Mouse (Mus musculus) macrophage (primary cell): Measurements from ENCODE around the gene Babam2. TPM values are rescaled to one million over a fixed set of nuclear protein-coding genes. Genes with fewer than 3 reads are reported as not detected.
"Not testable (repeated sequence)": the region's sequence is repeated elsewhere in the genome, so short reads cannot be mapped to it uniquely, and the experiment has no call there.

Experiments
- H3K27ac ChIP-seq: fragments of 350-480 bp; formaldehyde crosslinking; 2 replicates; pipeline ENCODE4 v1.9.0; 2021
- H3K36me3 ChIP-seq: fragments of 350-480 bp; formaldehyde crosslinking; 2 replicates; pipeline ENCODE4 v1.9.0; 2021; ENCODE audit errors: inconsistent target
- H3K4me3 ChIP-seq: fragments of 350-480 bp; formaldehyde crosslinking; 2 replicates; pipeline ENCODE4 v1.9.0; 2021; ENCODE audit errors: inconsistent target
- H3K79me2 ChIP-seq: fragments of 350-480 bp; formaldehyde crosslinking; 2 replicates; pipeline ENCODE4 v1.9.0; 2021; ENCODE audit errors: inconsistent target
- WGBS: methylation state at CpG from one replicate; pipeline ENCODE4 v1.1.7; 2026; ENCODE audit warnings: inconsistent platforms; ENCODE audit not compliant: missing documents; 5-methylcytosine and 5-hydroxymethylcytosine counted together
- polyA plus RNA-seq: library from polyadenylated mRNA; stranded (reverse); fragments of 250-400 nt; gene quantifications from 3 replicates; pipeline ENCODE4 v1.2.4, GENCODE M21; 2018; ENCODE audit warnings: inconsistent platforms

Gene Babam2
- polyA plus RNA-seq, 1 experiment from 2014 or later: 78.4 TPM

DNA sequence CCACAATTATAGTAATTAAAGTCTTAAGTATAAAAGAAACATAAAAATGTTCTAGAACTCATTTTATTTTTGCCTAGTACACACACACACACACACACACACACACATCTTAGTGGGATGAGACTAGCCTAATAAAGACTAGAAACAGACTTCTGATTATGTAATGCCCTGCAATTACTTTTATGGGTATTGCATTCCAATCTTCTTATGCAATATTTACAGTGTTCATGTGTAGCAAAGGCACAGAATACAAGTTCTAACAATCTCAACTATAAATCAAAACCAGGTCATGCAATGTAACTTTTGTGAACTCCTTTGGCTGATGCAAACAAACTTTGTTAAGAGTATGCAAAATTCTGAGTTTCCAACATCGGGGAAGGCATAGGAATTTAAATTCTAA lies 155.3 kb downstream of the Babam2 start:
- Histone ChIP-seq H3K79me2 (no peaks in the 10 kb centered on the region), H3K27ac (no peak overlapping the region), H3K4me3 (no peak overlapping the region), H3K36me3 (no peaks in the 10 kb centered on the region)
- 100% methylated on average over 1 of the region's 1 CpGs for WGBS

DNA sequence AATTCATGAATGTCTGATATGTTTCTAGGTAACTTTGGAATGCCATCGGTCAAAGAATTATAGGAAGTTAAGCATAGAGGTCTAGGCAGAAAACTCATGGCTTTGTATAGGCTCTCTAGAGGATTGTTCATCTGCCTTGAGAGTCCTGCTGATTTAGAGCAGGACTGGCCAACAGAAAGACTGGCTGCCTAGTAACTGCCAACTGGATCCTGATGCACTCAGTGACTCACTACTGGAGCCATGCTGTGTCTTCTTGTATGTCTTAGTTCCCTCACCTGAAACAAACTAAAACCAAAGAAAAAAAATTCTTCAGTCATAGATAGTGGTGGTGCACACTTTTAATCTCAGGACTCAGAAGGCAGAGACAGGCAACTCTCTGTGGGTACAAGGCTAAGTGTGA lies 156.3 kb downstream of the Babam2 start:
- no peak overlapping the region for H3K4me3 ChIP-seq
- no peak overlapping the region for H3K27ac ChIP-seq
- no peaks in the 10 kb centered on the region for H3K36me3 ChIP-seq
- 100% methylated on average over 1 of the region's 1 CpGs for WGBS
- H3K79me2 ChIP-seq: no peaks in the 10 kb centered on the region

DNA sequence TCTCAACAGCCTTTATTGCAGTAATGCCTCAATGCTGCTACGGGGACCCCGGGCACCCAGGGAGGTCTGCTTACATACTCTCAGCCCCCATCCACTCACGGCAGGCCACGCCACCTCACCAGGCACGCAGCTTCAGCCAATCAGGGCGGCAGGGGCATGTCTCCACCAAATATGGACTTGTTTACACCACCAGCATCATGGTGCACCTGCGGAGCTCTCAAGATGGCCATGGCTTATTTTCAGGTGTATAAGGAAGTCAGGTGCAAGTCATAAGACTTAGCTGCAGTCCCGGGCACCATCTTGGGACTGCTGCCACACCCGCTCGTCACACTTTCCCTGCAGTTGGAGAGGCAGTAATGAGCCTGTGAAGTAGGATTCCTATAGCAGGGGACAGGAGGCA lies 161.4 kb downstream of the Babam2 start:
- H3K79me2 ChIP-seq: not testable (repeated sequence)
- 94% methylated on average over 6 of the region's 10 CpGs for WGBS

DNA sequence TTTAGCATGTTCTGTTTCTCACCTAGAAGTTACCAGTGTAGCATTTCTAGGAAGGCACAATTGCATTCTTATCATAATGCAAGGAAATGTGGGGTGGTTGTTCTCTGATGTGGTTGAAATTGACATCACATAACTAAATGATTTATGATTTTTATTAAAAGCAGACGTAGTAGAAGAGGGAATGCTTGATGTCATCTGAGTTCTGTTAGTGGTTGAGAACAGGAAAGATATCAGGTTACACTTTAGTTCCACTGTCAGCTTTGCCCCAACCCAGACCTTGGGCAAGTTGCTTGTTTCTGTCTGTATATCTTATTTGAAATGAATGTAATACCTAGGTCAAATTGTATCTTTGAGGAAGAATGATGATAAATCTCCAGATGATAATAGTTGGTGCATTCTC lies 162.9 kb downstream of the Babam2 start:
- Histone ChIP-seq H3K4me3 (no peak overlapping the region), H3K27ac (no peak overlapping the region), H3K36me3 (no peaks in the 10 kb centered on the region), H3K79me2 (no peaks in the 10 kb centered on the region)
- 92% methylated on average over 1 of the region's 1 CpGs for WGBS

More for the DNA sequence above, 161.4 kb downstream of the Babam2 start:
- not testable (repeated sequence) for H3K4me3 ChIP-seq, H3K36me3 ChIP-seq, H3K27ac ChIP-seq

DNA sequence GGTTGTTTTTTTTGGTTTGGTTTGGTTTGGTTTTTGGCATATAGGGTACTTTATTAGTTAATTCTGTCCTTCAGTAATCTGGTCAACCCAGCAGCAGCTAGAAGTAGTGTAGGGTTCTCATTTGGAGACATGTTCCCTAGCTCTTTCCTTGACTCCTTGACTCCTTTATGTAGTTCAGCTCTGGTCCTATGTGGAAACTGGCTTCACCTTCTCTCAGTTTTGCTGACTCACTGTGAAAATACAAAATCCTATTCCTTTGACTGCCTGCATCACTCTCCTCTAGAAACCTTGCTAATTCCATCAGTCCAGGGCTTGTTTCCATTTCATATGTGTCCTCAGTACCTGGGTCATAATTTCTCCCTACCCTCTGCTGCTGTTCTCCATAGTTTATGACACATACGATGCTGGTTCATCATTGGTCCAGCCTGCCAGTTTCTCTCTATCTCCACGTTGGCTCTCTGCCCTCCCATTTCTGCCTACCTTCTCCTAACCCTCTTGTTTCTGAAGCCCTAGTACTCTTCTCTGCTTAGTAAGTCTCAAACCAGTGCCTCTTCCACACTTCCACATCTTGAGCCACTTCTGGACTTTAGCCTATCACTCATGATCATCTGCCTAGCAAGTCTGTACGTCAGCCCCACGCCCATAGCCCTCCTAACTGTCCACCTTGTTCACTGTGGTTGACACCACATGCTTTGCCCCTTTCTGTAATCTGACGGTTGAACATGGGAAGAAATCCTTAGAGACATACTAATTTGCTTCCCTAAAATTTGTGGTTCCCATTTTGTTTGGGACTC lies 163.5 kb downstream of the Babam2 start:
- H3K36me3 ChIP-seq: no peaks in the 10 kb centered on the region
- H3K27ac ChIP-seq: no peak overlapping the region
- no peaks in the 10 kb centered on the region for H3K79me2 ChIP-seq
- no peak overlapping the region for H3K4me3 ChIP-seq
- 82% methylated on average over 5 of the region's 5 CpGs for WGBS

DNA sequence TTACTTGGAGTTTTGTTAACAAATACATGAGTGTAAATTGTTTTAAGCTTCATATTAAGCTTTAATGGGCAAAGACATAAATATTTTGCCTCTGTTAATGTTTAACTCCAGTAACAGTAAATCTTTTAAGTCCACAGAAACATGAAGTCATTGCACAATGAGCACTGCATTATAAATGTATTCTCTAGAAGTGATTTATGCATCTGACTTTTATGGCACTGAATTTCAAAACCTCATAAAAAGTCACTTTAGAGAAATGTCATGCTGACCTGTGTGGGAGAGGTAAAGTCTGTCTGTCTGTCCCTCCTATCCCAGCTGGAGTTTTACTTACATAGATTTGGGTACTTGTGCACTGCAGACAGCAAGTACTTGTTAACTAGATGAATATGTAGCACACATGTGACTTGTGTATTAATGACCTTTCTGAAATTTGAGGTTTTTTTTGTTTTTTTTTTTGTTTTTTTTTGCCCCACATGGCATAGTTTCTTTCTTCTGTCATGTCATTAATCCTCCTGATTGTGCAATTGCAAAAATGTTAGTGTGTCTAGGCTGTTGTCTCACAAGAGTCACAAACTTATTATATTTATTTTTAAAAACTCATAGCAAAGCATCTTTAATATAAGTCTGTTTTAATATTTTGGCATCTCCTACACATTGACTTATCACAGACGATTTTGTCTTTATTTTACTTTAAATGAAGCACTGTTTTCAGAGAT lies 165.4 kb downstream of the Babam2 start:
- Histone ChIP-seq H3K79me2 (no peaks in the 10 kb centered on the region), H3K36me3 (no peaks in the 10 kb centered on the region), H3K27ac (no peak overlapping the region), H3K4me3 (no peak overlapping the region)
- 100% methylated on average over 1 of the region's 1 CpGs for WGBS

DNA sequence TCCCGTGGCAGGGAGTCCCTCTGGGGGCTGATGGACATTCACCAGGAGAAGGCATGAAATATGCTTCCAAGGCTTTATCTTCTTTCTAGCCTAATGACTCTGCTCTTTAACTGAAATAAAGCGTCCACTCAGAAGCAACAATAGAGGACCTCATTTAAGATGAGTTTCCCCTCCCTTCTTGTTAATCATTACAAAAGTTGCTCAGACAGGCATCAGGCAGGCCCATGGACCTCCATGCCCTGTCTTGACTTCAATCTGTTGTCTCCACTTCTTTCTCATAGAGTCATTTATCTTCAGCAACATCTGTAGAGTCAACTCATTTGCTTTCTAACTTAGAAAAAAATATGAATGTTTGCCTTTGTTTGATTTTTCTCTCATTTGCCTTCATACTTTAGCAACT lies 166.6 kb downstream of the Babam2 start:
- 100% methylated on average over 2 of the region's 2 CpGs for WGBS
- H3K27ac ChIP-seq: no peak overlapping the region
- no peaks in the 10 kb centered on the region for H3K79me2 ChIP-seq

DNA sequence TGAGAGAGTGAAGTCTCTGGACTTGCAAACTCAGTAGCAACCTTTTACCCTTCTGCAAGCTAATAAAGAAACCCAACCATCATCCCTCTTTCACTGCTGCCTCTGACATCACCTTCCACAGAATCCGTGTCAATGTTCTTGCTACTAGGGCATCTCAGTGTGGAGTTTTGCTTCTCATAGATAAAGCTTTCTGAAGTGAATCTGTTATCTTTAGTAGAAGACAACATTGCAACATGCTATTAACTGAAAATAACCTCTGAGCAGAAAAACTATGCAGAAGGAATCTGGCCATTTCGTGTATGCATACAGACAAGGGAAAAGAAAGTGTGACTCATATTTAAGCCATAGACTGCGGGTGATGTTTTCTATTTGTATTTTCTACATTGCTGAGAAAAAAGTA lies 168.6 kb downstream of the Babam2 start:
- Histone ChIP-seq H3K36me3 (no peaks in the 10 kb centered on the region), H3K79me2 (no peaks in the 10 kb centered on the region), H3K27ac (no peak overlapping the region), H3K4me3 (no peak overlapping the region)
- WGBS: 65% methylated on average over 3 of the region's 3 CpGs

More for the DNA sequence above, 166.6 kb downstream of the Babam2 start:
- Histone ChIP-seq H3K4me3 (no peak overlapping the region), H3K36me3 (no peaks in the 10 kb centered on the region)

DNA sequence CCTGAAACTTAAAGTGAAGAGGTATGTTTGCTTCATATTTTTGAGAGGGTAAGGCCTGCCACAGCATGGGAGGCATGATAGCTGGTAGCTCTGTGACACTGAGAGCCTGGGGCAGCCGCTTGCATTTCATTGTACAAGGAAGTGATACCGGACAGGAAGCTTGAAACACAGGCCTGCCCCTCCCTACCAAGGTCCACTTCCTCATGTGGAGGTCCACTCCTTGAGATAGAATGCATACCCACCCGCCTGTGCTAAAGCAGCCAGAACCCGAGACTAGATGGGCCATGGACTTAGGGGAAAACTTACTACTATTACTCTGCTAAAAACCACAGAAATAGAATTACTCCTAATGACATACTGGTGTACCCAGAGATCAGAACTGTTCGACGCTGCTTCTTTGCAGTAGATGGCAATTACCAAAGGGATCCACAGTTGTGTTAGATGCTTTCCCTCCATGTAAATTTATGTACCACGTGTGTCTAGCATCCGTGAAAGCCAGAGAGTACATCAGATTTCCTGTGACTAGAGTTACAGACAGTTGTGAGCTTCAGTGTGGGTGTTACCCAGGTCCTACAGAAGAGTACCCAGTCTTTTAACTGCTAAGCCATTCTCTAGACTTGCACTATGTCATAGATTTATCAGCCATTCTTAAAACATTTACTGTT lies 173.5 kb downstream of the Babam2 start:
- Histone ChIP-seq H3K27ac (peak overlapping the region; percentile 62), H3K4me3 (no peak overlapping the region), H3K36me3 (no peaks in the 10 kb centered on the region), H3K79me2 (no peaks in the 10 kb centered on the region)
- 23% methylated on average over 8 of the region's 8 CpGs for WGBS

DNA sequence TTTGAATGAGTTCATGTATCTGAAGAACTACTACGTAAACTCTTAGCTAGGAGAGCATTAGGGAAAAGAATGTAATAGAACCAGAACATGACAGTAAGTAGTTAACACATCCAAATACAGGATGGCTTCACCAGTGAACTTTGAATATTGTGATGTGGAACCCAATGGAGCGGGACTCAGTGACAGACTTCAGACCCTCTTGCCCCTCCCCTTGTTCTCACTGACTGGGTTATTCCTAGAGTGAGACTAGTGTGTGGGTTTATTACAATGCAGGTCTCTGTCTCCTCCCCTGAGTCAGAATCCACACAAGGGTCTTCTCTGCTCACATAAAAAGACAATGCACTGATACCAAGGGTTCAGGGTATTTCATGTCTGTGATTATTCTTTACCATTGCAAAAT lies 175.8 kb downstream of the Babam2 start:
- no peaks in the 10 kb centered on the region for H3K36me3 ChIP-seq
- 100% methylated on average over 2 of the region's 2 CpGs for WGBS
- H3K4me3 ChIP-seq: no peak overlapping the region
- no peak overlapping the region for H3K27ac ChIP-seq
- H3K79me2 ChIP-seq: no peaks in the 10 kb centered on the region

DNA sequence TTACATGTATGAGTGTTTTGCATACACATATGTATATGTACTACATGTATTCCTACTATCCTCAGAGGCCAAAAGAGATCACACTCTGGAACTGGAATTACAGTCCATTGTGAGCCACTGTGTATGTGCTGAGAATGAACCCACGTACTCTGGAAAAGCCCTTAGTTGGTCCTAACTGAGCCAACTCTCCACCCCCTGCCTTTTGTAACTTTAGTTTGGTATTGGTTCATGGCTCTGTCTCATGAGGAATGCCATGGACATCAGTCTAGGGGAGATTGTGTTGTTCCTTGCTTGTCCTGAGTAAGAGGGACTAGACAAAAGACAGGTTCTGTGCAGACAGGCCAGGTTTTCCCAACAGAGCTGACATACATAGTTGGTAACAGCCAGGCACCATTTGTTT lies 177.1 kb downstream of the Babam2 start:
- H3K79me2 ChIP-seq: no peaks in the 10 kb centered on the region

DNA sequence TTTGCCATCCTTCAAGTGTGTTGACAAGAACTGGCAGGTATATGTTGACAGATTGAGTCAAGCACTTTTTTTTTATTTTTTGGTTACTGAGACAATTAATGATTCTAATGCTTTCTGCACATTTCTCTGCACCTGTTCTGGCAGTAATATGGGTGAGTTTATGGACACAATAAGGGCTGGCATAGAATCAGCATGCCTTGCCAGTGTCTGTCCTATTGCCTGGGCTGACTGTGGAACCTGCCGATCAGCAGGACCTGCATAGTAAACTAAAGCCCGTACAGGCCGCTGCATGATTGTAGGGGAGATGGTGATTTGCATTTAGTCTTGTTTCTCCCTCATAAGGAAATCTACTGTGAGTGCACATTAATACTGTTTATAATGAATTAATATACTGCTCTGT lies 178.0 kb downstream of the Babam2 start:
- no peaks in the 10 kb centered on the region for H3K36me3 ChIP-seq
- H3K4me3 ChIP-seq: no peak overlapping the region
- H3K79me2 ChIP-seq: no peaks in the 10 kb centered on the region
- no peak overlapping the region for H3K27ac ChIP-seq
- WGBS: 100% methylated on average over 1 of the region's 3 CpGs

More for the DNA sequence above, 177.1 kb downstream of the Babam2 start:
- Histone ChIP-seq H3K36me3 (no peaks in the 10 kb centered on the region), H3K27ac (no peak overlapping the region), H3K4me3 (no peak overlapping the region)
- 100% methylated on average over 1 of the region's 1 CpGs for WGBS

DNA sequence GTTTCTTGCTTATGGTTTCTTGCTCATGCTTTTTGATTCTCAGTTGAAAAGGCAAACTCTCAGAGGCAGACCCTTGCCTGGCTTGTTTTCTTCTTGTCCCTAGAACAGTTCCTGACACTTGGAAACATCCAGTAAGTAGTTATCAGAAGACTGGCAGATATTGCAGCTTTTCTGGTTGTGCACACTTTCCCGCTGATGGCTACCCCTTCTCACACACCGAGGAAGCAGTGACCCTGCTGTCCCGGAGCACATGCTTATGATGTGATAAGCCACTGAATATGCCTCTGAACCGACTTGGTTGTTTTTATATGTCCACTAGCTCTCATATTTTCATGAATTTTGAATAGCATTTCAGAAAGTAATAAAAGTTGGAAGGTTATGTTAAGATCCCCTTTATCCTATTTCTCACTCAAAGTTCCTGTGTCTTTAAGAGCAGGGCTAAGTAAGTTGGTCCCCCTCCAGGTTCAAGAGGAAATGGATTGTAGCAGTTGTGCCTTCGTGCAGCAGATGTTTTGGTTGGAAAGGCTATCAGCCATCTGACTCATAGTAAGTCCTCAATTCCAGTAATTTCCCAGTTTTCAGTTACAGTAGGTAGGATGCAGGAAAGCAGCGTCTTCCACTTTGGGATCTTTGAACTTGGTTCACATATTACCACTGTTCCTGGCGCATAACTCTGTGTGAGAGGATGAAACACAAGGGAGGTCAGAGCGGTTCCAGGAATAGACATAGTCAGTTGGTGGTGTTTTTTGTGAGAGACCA lies 178.9 kb downstream of the Babam2 start:
- 62% methylated on average over 8 of the region's 8 CpGs for WGBS
- H3K27ac ChIP-seq: no peak overlapping the region
- no peaks in the 10 kb centered on the region for H3K36me3 ChIP-seq
- H3K4me3 ChIP-seq: no peak overlapping the region
- H3K79me2 ChIP-seq: no peaks in the 10 kb centered on the region

DNA sequence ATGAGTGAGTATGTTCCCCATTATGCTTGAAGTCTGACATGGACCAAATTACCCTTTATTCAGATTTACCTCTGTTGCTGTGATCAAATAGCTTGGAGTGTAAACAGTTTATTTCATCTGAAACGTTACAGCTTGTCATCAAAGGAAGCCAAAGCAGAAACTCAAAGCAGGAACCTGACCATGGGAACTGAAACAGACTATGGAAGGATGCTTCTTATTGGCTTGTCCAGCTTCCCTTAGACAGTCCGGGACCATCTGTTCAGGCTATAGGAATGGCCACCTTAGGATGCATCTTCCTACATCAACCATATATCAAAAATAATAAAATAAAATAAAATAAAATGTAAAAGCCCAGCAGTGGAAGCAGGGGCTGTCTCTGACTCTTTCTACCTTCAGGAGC lies 183.0 kb downstream of the Babam2 start:
- 20% methylated on average over 2 of the region's 2 CpGs for WGBS
- Histone ChIP-seq H3K79me2 (no peaks in the 10 kb centered on the region), H3K36me3 (no peaks in the 10 kb centered on the region)

More for the DNA sequence above, 183.0 kb downstream of the Babam2 start:
- Histone ChIP-seq H3K27ac (peak overlapping the region; percentile 88), H3K4me3 (no peak overlapping the region)
